Mouse (Mus musculus): ENCODE data around the gene Fam83e. TPM values are rescaled to one million over a fixed set of nuclear protein-coding genes. Genes with fewer than 3 reads are reported as not detected.

The Fam83e gene
- total and polyA plus RNA-seq, 3 experiments: 0.13 to 1.3 (median 0.74) TPM

- no peak for DNase-seq (ENCODE audit: extremely low read depth)
- no peak overlapping the region for H3K4me2 ChIP-seq (ENCODE audit: insufficient read depth, low read depth, poor library complexity, severe bottlenecking)
- dilution Hi-C loops (cut with MboI; ENCODE audit: extremely low pct_ligation_motif_present, extremely low pct_unique_long_range_greater_than_20kb, low sequenced_read_pairs): no loop called here
- in situ Hi-C loops (cut with MboI; ENCODE audit: low pct_ligation_motif_present, low pct_unique_long_range_greater_than_20kb, low sequenced_read_pairs): no loop called here
- no peak overlapping the region for H3K9ac ChIP-seq (ENCODE audit: insufficient read depth, low read depth)
- H3K4me1 ChIP-seq (ENCODE audit: control insufficient read depth in 1 of 2, insufficient read depth in 2 of 2): peaks cover 27 to 61% of the 10 kb centered on the region in 2 experiments
- no peaks in the 10 kb centered on the region for H3K79me2 ChIP-seq (replicated peaks; ENCODE audit: control insufficient read depth, extremely low read depth, insufficient read depth, poor library complexity, severe bottlenecking)
- H3K9me3 ChIP-seq (replicated peaks; ENCODE audit: low read length): no peaks in the 10 kb centered on the region
- H3K27ac ChIP-seq (ENCODE audit: insufficient read depth, low read depth): no peak overlapping the region
- no peak overlapping the region for H3K4me3 ChIP-seq (replicated peaks in 1 of 3; ENCODE audit: low read depth in 2 of 3, low read length in 2 of 3, poor library complexity in 1 of 3)
- no peaks in the 10 kb centered on the region for H3K36me3 ChIP-seq (replicated peaks in 1 of 2; ENCODE audit: control insufficient read depth in 1 of 2, insufficient read depth in 1 of 2, low read length in 1 of 2)
- H3K27me3 ChIP-seq (replicated peaks): no peaks in the 10 kb centered on the region
- no peak for TF ChIP-seq JUND (conservative IDR thresholded peaks at IDR 0.05; ENCODE audit: low read depth, low read length)
- TF ChIP-seq USF1 (IDR thresholded peaks at IDR 0.05; ENCODE audit: low read depth, low read length): no peak
- no peak for TF ChIP-seq POLR2AphosphoS2 (IDR thresholded peaks at IDR 0.05; ENCODE audit: low read depth, low read length)
- TF ChIP-seq RAD21 (IDR thresholded peaks at IDR 0.05; ENCODE audit: low read depth, low read length): no peak
- TF ChIP-seq CTCF (conservative IDR thresholded peaks at IDR 0.05 in 1 of 2, IDR thresholded peaks at IDR 0.05 in 1 of 2; ENCODE audit: low read depth in 2 of 2, low read length in 2 of 2): no peak
- no peak for TF ChIP-seq HCFC1 (IDR thresholded peaks at IDR 0.05; ENCODE audit: low read depth, low read length)
- TF ChIP-seq NELFE (IDR thresholded peaks at IDR 0.05; ENCODE audit: low read depth, low read length): no peak
Measured at GRCm38 (mm10) chr7:45692364-45692763, 28.6 kb upstream of the Fam83e start.

- Histone ChIP-seq H3K4me3 (replicated peaks in 1 of 3; ENCODE audit: low read depth in 2 of 3, low read length in 2 of 3, poor library complexity in 1 of 3) (no peak within 1 kb of the TSS), H3K4me2 (ENCODE audit: insufficient read depth, low read depth, poor library complexity, severe bottlenecking) (no peak within 1 kb of the TSS), H3K9ac (ENCODE audit: insufficient read depth, low read depth) (no peak within 1 kb of the TSS), H3K27me3 (replicated peaks) (no peaks in the 10 kb centered on the region), H3K4me1 (ENCODE audit: control insufficient read depth in 1 of 2, insufficient read depth in 2 of 2) (peaks cover 25 to 65% of the 10 kb centered on the region in 2 experiments), H3K27ac (ENCODE audit: insufficient read depth, low read depth) (no peak within 1 kb of the TSS), H3K36me3 (replicated peaks in 1 of 2; ENCODE audit: control insufficient read depth in 1 of 2, insufficient read depth in 1 of 2, low read length in 1 of 2) (no peaks in the 10 kb centered on the region), H3K9me3 (replicated peaks; ENCODE audit: low read length) (no peaks in the 10 kb centered on the region), H3K79me2 (replicated peaks; ENCODE audit: control insufficient read depth, extremely low read depth, insufficient read depth, poor library complexity, severe bottlenecking) (no peaks in the 10 kb centered on the region)
- no peak for DNase-seq (ENCODE audit: extremely low read depth)
- dilution Hi-C loops (cut with MboI; ENCODE audit: extremely low pct_ligation_motif_present, extremely low pct_unique_long_range_greater_than_20kb, low sequenced_read_pairs) (no loop called here), in situ Hi-C loops (cut with MboI; ENCODE audit: low pct_ligation_motif_present, low pct_unique_long_range_greater_than_20kb, low sequenced_read_pairs) (no loop called here)
- TF ChIP-seq TBP (conservative IDR thresholded peaks at IDR 0.05; ENCODE audit: low read depth, low read length): no peak
- no peak for TF ChIP-seq HCFC1 (IDR thresholded peaks at IDR 0.05; ENCODE audit: low read depth, low read length)
- no peak for TF ChIP-seq CHD2 (IDR thresholded peaks at IDR 0.05; ENCODE audit: low read length)
Measured at GRCm38 (mm10) chr7:45693921-45694591, 27.0 kb upstream of the Fam83e start, which contains the start of gene Sec1. Gene Sec1 (minus strand): TSS chr7:45694402.

GRCm38 (mm10) chr7:45695098-45695497 is 25.9 kb upstream of the Fam83e start:
- no peak overlapping the region for H3K4me3 ChIP-seq (replicated peaks in 1 of 3; ENCODE audit: low read depth in 2 of 3, low read length in 2 of 3, poor library complexity in 1 of 3)
- dilution Hi-C loops (cut with MboI; ENCODE audit: extremely low pct_ligation_motif_present, extremely low pct_unique_long_range_greater_than_20kb, low sequenced_read_pairs): no loop called here
- no peak overlapping the region for H3K27ac ChIP-seq (ENCODE audit: insufficient read depth, low read depth)
- H3K9me3 ChIP-seq (replicated peaks; ENCODE audit: low read length): no peaks in the 10 kb centered on the region
- no peak for TF ChIP-seq KAT2A (IDR thresholded peaks at IDR 0.05; ENCODE audit: insufficient replicate concordance, low read length)
- no peak for TF ChIP-seq BHLHE40 (IDR thresholded peaks at IDR 0.05; ENCODE audit: low read depth, low read length)
- TF ChIP-seq MAZ (IDR thresholded peaks at IDR 0.05; ENCODE audit: low read depth, low read length): 0 out of 2 replicates have a peak, but pooled peaks have one; percentile 36
- no peaks in the 10 kb centered on the region for H3K79me2 ChIP-seq (replicated peaks; ENCODE audit: control insufficient read depth, extremely low read depth, insufficient read depth, poor library complexity, severe bottlenecking)
- H3K4me1 ChIP-seq (ENCODE audit: control insufficient read depth in 1 of 2, insufficient read depth in 2 of 2): peaks cover 17 to 59% of the 10 kb centered on the region in 2 experiments
- no peak overlapping the region for H3K4me2 ChIP-seq (ENCODE audit: insufficient read depth, low read depth, poor library complexity, severe bottlenecking)
- H3K9ac ChIP-seq (ENCODE audit: insufficient read depth, low read depth): no peak overlapping the region
- in situ Hi-C loops (cut with MboI; ENCODE audit: low pct_ligation_motif_present, low pct_unique_long_range_greater_than_20kb, low sequenced_read_pairs): no loop called here
- no peaks in the 10 kb centered on the region for H3K27me3 ChIP-seq (replicated peaks)
- H3K36me3 ChIP-seq (replicated peaks in 1 of 2; ENCODE audit: control insufficient read depth in 1 of 2, insufficient read depth in 1 of 2, low read length in 1 of 2): no peaks in the 10 kb centered on the region
- no peak for DNase-seq (ENCODE audit: extremely low read depth)
